Mouse (Mus musculus) lung, postnatal 0 days (tissue): ENCODE measurements around the gene Slc26a11.

Experiments used
- CTCF ChIP-seq: IDR thresholded peaks from 2 replicates; pipeline ENCODE4 v1.5.1; 2016; ENCODE audit warnings: antibody characterized with exemption, mild to moderate bottlenecking
- EP300 ChIP-seq: IDR thresholded peaks from 2 replicates; pipeline ENCODE4 v1.6.1; 2016; ENCODE audit warnings: antibody characterized with exemption, mild to moderate bottlenecking, control low read depth

DNA sequence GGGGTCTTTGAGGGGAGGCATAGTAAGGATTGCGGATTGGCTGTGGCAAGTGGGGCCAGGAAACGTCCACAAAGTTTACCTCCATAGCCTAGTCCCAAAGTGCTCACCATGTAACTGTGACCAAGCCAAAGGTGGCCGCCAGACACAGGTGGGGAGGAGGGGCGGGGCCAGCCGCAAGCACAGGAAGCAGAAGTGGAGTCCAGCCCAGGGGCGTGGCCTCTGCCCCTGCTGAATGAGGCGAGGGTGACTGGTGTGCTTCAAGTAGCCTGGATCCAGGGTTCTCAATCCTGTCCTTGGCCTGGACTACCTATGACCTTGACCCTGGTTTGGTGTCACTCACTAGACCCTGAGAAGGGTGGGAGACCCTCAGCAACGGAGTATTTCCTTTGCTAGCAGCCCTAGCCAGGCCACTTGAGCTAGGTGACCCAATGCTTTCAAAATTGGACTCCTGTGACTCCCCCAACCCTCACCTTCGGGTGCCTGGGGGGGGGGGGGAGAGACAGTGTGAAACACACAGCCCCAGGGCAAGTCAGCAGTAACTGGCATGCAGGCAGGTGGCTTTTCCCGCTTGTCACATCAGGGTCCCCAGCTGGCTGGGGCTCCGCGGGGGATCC is 36.8 kb downstream of the Slc26a11 start:
- TF ChIP-seq CTCF (no peak), EP300 (no peak)
